Mouse (Mus musculus) neutrophil, adult 59 days (primary cell): Measurements from ENCODE around the gene Zfp945. TPM values are rescaled to one million over a fixed set of nuclear protein-coding genes. Genes with fewer than 3 reads are reported as not detected.

Experiments used
- total RNA-seq, 2 experiments: library from RNA; stranded (reverse); gene quantifications; 1 replicate in 1 of 2; 2 replicates in 1 of 2; pipeline ENCODE4 v1.2.4; 2023

The Zfp945 gene
- 1 to 10 TPM; 1.9 to 2.3 TPM for total RNA-seq

DNA sequence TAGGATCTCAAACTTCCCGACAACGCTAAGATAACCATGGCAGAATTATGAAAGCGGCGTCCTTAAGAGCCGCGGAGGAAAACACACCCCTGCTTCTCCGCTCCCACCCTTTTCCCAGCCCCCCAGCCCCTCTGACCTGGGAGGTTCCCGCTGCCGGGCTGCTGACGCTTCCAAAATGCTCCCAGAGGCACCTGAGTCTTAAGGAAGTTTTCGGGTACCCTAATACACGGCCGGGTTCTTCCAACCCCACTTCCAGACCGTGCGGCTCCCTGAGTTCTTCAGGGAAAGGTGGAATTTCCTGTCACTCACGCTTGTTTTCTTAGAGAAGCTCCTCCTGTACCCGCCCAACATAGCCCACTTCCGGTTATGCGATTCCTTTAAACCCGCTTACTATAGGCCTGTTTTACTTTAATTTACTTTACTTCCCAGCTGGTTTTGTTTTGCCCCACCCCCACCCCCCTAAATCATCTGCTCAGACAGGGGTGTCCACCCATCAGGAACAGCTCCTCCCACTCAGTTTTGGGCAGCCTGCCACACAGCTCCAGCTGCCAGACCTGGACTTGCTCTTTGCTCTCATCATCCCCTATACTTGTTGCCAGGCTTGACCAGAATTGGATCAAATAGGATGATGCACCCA lies at the start of gene Zfp945:
Gene Zfp945, minus strand, starts transcription at position 290 of the 637 bp plus-strand sequence.

Other genes starting within 250 kb of the Zfp945 start
- gene Vmn2r113, start 75.8 kb upstream of the Zfp945 start, total RNA-seq = not detected
- not detected for gene Vmn2r-ps130, start 194.0 kb upstream of the Zfp945 start, total RNA-seq